Mouse (Mus musculus) ES-Bruce4 (cell line): Measurements from ENCODE around the gene Kdm7a. TPM values are rescaled to one million over a fixed set of nuclear protein-coding genes. Genes with fewer than 3 reads are reported as not detected.

Experiments
- H3K27ac ChIP-seq: 2 replicates; pipeline ENCODE4 v1.5.1; 2012; ENCODE audit warnings: low read length, inconsistent platforms; ENCODE audit not compliant: insufficient read depth
- H3K27me3 ChIP-seq: 2 replicates; pipeline ENCODE4 v1.6.1; 2012; ENCODE audit warnings: mild to moderate bottlenecking, low read length, inconsistent platforms; ENCODE audit not compliant: control insufficient read depth, poor library complexity, insufficient read depth, severe bottlenecking
- H3K36me3 ChIP-seq: 2 replicates; pipeline ENCODE4 v1.6.1; 2012; ENCODE audit warnings: inconsistent platforms, mild to moderate bottlenecking, low read length, moderate library complexity; ENCODE audit not compliant: control insufficient read depth, poor library complexity, insufficient read depth, severe bottlenecking
- H3K4me1 ChIP-seq: one replicate; pipeline ENCODE4 v1.8.1; 2011; ENCODE audit warnings: low read length; ENCODE audit not compliant: control insufficient read depth, insufficient read depth
- H3K4me3 ChIP-seq: 2 replicates; pipeline ENCODE4 v1.5.1; 2011; ENCODE audit warnings: low read depth, mild to moderate bottlenecking, low read length
- H3K9ac ChIP-seq: 2 replicates; pipeline ENCODE4 v1.6.1; 2012; ENCODE audit warnings: low read depth, mild to moderate bottlenecking, inconsistent platforms; ENCODE audit not compliant: poor library complexity, severe bottlenecking
- H3K9me3 ChIP-seq: replicated peaks from 2 replicates; pipeline ENCODE4 v1.6.1; 2012; ENCODE audit warnings: mild to moderate bottlenecking, low read length, inconsistent platforms; ENCODE audit not compliant: control insufficient read depth, poor library complexity, insufficient read depth, severe bottlenecking
- CTCF ChIP-seq: IDR thresholded peaks from one replicate; pipeline ENCODE4 v1.8.1; 2011; ENCODE audit warnings: low read depth, low read length
- EP300 ChIP-seq: IDR thresholded peaks from 2 replicates; pipeline ENCODE4 v1.6.1; 2011; ENCODE audit warnings: low read depth, low read length; ENCODE audit not compliant: insufficient read depth
- POLR2A ChIP-seq: IDR thresholded peaks from one replicate; pipeline ENCODE4 v1.8.1; 2011; ENCODE audit warnings: low read length; ENCODE audit not compliant: insufficient read depth
- polyA plus RNA-seq: library from polyadenylated mRNA; stranded (reverse); fragments of >200 nt; gene quantifications from 2 replicates; pipeline ENCODE4 v1.2.4, GENCODE M21; 2011; ENCODE audit warnings: low read depth; ENCODE audit not compliant: missing spikeins, insufficient read depth, insufficient read length

Kdm7a gene
- polyA plus RNA-seq, 1 experiment = 14.1 TPM

- no peak overlapping the region for H3K4me3 ChIP-seq
- no peak overlapping the region for H3K27ac ChIP-seq
- no peaks in the 10 kb centered on the region for H3K27me3 ChIP-seq
- no peaks in the 10 kb centered on the region for H3K36me3 ChIP-seq
- no peaks in the 10 kb centered on the region for H3K9me3 ChIP-seq
- no peaks in the 10 kb centered on the region for H3K4me1 ChIP-seq
- H3K9ac ChIP-seq = no peak overlapping the region
- no peak for TF ChIP-seq CTCF
- TF ChIP-seq EP300 = no peak
- TF ChIP-seq POLR2A = no peak
Observed at GRCm38 (mm10) chr6:39214949-39215606, 8.5 kb upstream of the Kdm7a start.

GRCm38 (mm10) chr6:39209677-39210076, 3.1 kb upstream of the Kdm7a start:
- no peak for TF ChIP-seq EP300
- no peak for TF ChIP-seq CTCF
- no peak for TF ChIP-seq POLR2A
- Histone ChIP-seq H3K9ac (no peak overlapping the region), H3K4me3 (no peak overlapping the region), H3K27ac (no peak overlapping the region), H3K4me1 (no peaks in the 10 kb centered on the region), H3K27me3 (no peaks in the 10 kb centered on the region), H3K9me3 (no peaks in the 10 kb centered on the region), H3K36me3 (no peaks in the 10 kb centered on the region)

- Histone ChIP-seq H3K36me3 (no peaks in the 10 kb centered on the region), H3K4me1 (peaks cover under 1% of the 10 kb centered on the region)
- no peak for TF ChIP-seq CTCF
- TF ChIP-seq POLR2A = no peak
- TF ChIP-seq EP300 = no peak
Observed at GRCm38 (mm10) chr6:39208181-39208580, 1.6 kb upstream of the Kdm7a start.

GRCm38 (mm10) chr6:39205650-39206580, 674 bp downstream of the Kdm7a start:
- Histone ChIP-seq H3K9ac (peak overlapping the region; percentile 97), H3K4me1 (peaks cover 2% of the 10 kb centered on the region), H3K27ac (no peak overlapping the region), H3K27me3 (no peaks in the 10 kb centered on the region), H3K36me3 (no peaks in the 10 kb centered on the region), H3K9me3 (no peaks in the 10 kb centered on the region), H3K4me3 (peak overlapping the region; percentile 98)
- TF ChIP-seq POLR2A = no peak
- TF ChIP-seq EP300 = no peak
- TF ChIP-seq CTCF = no peak

More at GRCm38 (mm10) chr6:39208181-39208580, 1.6 kb upstream of the Kdm7a start:
- H3K4me3 ChIP-seq = no peak overlapping the region
- no peak overlapping the region for H3K9ac ChIP-seq
- no peak overlapping the region for H3K27ac ChIP-seq
- H3K9me3 ChIP-seq = no peaks in the 10 kb centered on the region
- no peaks in the 10 kb centered on the region for H3K27me3 ChIP-seq

GRCm38 (mm10) chr6:39205064-39205649, 1.4 kb downstream of the Kdm7a start:
- Histone ChIP-seq H3K4me1 (peaks cover 2% of the 10 kb centered on the region), H3K27me3 (no peaks in the 10 kb centered on the region), H3K4me3 (peak overlapping the region; percentile 98), H3K9me3 (no peaks in the 10 kb centered on the region), H3K36me3 (no peaks in the 10 kb centered on the region), H3K27ac (no peak overlapping the region), H3K9ac (peak overlapping the region; percentile 97)
- TF ChIP-seq POLR2A (no peak), CTCF (no peak), EP300 (no peak)

- Histone ChIP-seq H3K4me3 (no peak overlapping the region), H3K9me3 (no peaks in the 10 kb centered on the region), H3K9ac (no peak overlapping the region), H3K4me1 (peaks cover 2% of the 10 kb centered on the region), H3K27me3 (no peaks in the 10 kb centered on the region), H3K27ac (no peak overlapping the region), H3K36me3 (no peaks in the 10 kb centered on the region)
- TF ChIP-seq POLR2A = no peak
- TF ChIP-seq EP300 = no peak
- no peak for TF ChIP-seq CTCF
Observed at GRCm38 (mm10) chr6:39204444-39204843, 2.1 kb downstream of the Kdm7a start.
